Comparison of ENCODE assay signal across 24 mouse cellular contexts in genomic region chr8:70285304-70285703, GRCm38 (mm10). TPM values are rescaled to one million over a fixed set of nuclear protein-coding genes. Genes with fewer than 3 reads are reported as not detected.
"Had no signal": no experiment of that assay in that cellular context is flagged by ENCODE, and none has a peak within 500 bp of the region (broad histone marks: within the 10 kb centered on the region; RNA-seq: fewer than 3 reads in every experiment).

No protein-coding gene starts in this region.

- DNase-seq: gastrocnemius, adult 2 months; gastrocnemius, postnatal 10 days; gastrocnemius, postnatal 25 days; heart, adult 2 months; heart, postnatal 14 days; heart, postnatal 4 days; kidney, adult 18-20 months; kidney, adult 8-10 months; kidney, postnatal 10 days; kidney, postnatal 25 days; kidney, postnatal 4 days; liver had no signal

- ATAC-seq: inflammation-experienced regulatory T-cells, adult 6 months; intestine, embryonic 15.5 days; intestine, postnatal 0 days; liver, embryonic 12.5 days had no signal

- H3K27ac ChIP-seq: gastrocnemius, adult 2 months; heart, adult 2 months; heart, embryonic 13.5 days; heart, embryonic 15.5 days; hindbrain, embryonic 13.5 days; hindbrain, embryonic 15.5 days; intestine, embryonic 15.5 days; layer of hippocampus, adult 2 months; left cerebral cortex, adult 2 months; liver, embryonic 12.5 days; liver, embryonic 14.5 days had no signal

- H3K27me3 ChIP-seq: heart, embryonic 13.5 days; heart, embryonic 15.5 days; hindbrain, embryonic 13.5 days; hindbrain, embryonic 15.5 days; intestine, embryonic 15.5 days; liver, embryonic 12.5 days had no signal

- H3K4me2 ChIP-seq: heart, embryonic 11.5 days; heart, embryonic 15.5 days; hindbrain, embryonic 13.5 days; hindbrain, embryonic 15.5 days; intestine, embryonic 15.5 days; liver, embryonic 12.5 days had no signal

- H3K9ac ChIP-seq: heart, embryonic 13.5 days; heart, embryonic 15.5 days; hindbrain, embryonic 13.5 days; hindbrain, embryonic 15.5 days; intestine, embryonic 15.5 days; liver, embryonic 12.5 days; liver, embryonic 14.5 days had no signal

- H3K9me3 ChIP-seq: heart, embryonic 15.5 days; hindbrain, embryonic 13.5 days; hindbrain, embryonic 15.5 days; intestine, embryonic 15.5 days had no signal

- H3K4me3 ChIP-seq: gastrocnemius, adult 2 months; heart, adult 2 months; heart, embryonic 15.5 days; hindbrain, embryonic 13.5 days; hindbrain, embryonic 15.5 days; intestine, embryonic 15.5 days; layer of hippocampus, adult 2 months; left cerebral cortex, adult 2 months; liver, embryonic 12.5 days had no signal

RNA-seq across cellular contexts. Expression of gene Cers1, which starts 30.3 kb away (rescaled TPM):
- polyA plus RNA-seq: inflammation-experienced regulatory T-cells, adult 6 months had no signal

RNA-seq across cellular contexts. Expression of gene Gdf1, which starts 44.3 kb away (rescaled TPM):
- polyA plus RNA-seq: intestine, postnatal 0 days had no signal
